Comparison of ENCODE assay signal across 23 mouse cellular contexts in genomic region chr14:75164345-75164744, GRCm38 (mm10). TPM values are rescaled to one million over a fixed set of nuclear protein-coding genes. Genes with fewer than 3 reads are reported as not detected.
DNase-seq lines count a peak whose midpoint lies in the region; ATAC-seq and TF ChIP-seq lines count a peak whose summit lies in the region.
"Had no signal": no experiment of that assay in that cellular context is flagged by ENCODE, and none has a peak within 500 bp of the region (broad histone marks: within the 10 kb centered on the region; RNA-seq: fewer than 3 reads in every experiment).

No protein-coding gene starts in this region.

- no peak for ATAC-seq in liver, postnatal 0 days
- ATAC-seq: forebrain, embryonic 13.5 days; forebrain, postnatal 0 days; hindbrain, embryonic 16.5 days; inflammation-experienced regulatory T-cells, adult 6 months had no signal

- H3K4me3 ChIP-seq in liver, postnatal 0 days (ENCODE audit: low read depth, low read length), result no peak overlapping the region
- no peak overlapping the region for H3K4me3 ChIP-seq in brown adipose tissue, adult 24 weeks (ENCODE audit: insufficient read depth, low read depth, low read length)
- H3K4me3 ChIP-seq in macrophage (ENCODE audit: inconsistent target), result no peak overlapping the region
- no peak overlapping the region for H3K4me3 ChIP-seq in gastrocnemius, adult 2 months
- H3K4me3 ChIP-seq: embryonic facial prominence, embryonic 10.5 days; forebrain, embryonic 13.5 days; heart, embryonic 12.5 days had no signal

- H3K9ac ChIP-seq in liver, postnatal 0 days (replicated peaks), result no peak overlapping the region
- H3K9ac ChIP-seq: forebrain, embryonic 13.5 days; forebrain, postnatal 0 days; heart, embryonic 12.5 days had no signal

- TF ChIP-seq EP300 in liver, postnatal 0 days (IDR thresholded peaks at IDR 0.05; ENCODE audit: low read depth), result no peak

- TF ChIP-seq CTCF in liver, postnatal 0 days (IDR thresholded peaks at IDR 0.05; ENCODE audit: low read depth), result no peak
- no peak for TF ChIP-seq CTCF in gastrocnemius, adult 2 months (IDR thresholded peaks at IDR 0.05)

- no peaks in the 10 kb centered on the region for H3K36me3 ChIP-seq in liver, postnatal 0 days (replicated peaks; ENCODE audit: insufficient read depth, low read length)
- H3K36me3 ChIP-seq in macrophage (ENCODE audit: inconsistent target), result no peaks in the 10 kb centered on the region
- H3K36me3 ChIP-seq: embryonic facial prominence, embryonic 10.5 days; heart, embryonic 12.5 days had no signal

- H3K4me1 ChIP-seq in liver, postnatal 0 days (ENCODE audit: insufficient read depth), result no peaks in the 10 kb centered on the region
- H3K4me1 ChIP-seq in brown adipose tissue, adult 24 weeks (ENCODE audit: control insufficient read depth, insufficient read depth, insufficient read length, low read length), result no peaks in the 10 kb centered on the region
- H3K4me1 ChIP-seq: embryonic facial prominence, embryonic 10.5 days; forebrain, embryonic 13.5 days; heart, embryonic 12.5 days had no signal

- H3K4me2 ChIP-seq in liver, postnatal 0 days (ENCODE audit: low read depth, low read length), result no peak overlapping the region
- H3K4me2 ChIP-seq: forebrain, embryonic 13.5 days; heart, embryonic 12.5 days had no signal

- no peaks in the 10 kb centered on the region for H3K9me3 ChIP-seq in liver, postnatal 0 days (ENCODE audit: low read length)
- H3K9me3 ChIP-seq: embryonic facial prominence, embryonic 10.5 days; forebrain, embryonic 13.5 days; heart, embryonic 12.5 days had no signal

- 0 out of 2 replicates have a peak overlapping the region, but pooled peaks have one; percentile 22 for H3K27ac ChIP-seq in liver, postnatal 0 days (ENCODE audit: low read depth)
- H3K27ac ChIP-seq in brown adipose tissue, adult 24 weeks (replicated peaks; ENCODE audit: low read depth, low read length), result peak overlapping the region; percentile 87
- H3K27ac ChIP-seq in macrophage, result peak overlapping the region; percentile 100
- no peak overlapping the region for H3K27ac ChIP-seq in gastrocnemius, adult 2 months
- H3K27ac ChIP-seq: embryonic facial prominence, embryonic 10.5 days; forebrain, embryonic 13.5 days had no signal

- H3K27me3 ChIP-seq in liver, postnatal 0 days (ENCODE audit: insufficient read depth, low read length), result no peaks in the 10 kb centered on the region
- H3K27me3 ChIP-seq: forebrain, embryonic 13.5 days; heart, embryonic 12.5 days had no signal

- no peak for DNase-seq in liver, postnatal 0 days
- DNase-seq in liver, result no peak
- no peak for DNase-seq in gastrocnemius, adult 2 months
- no peak for DNase-seq in ovary, postnatal 14 days (ENCODE audit: low spot score)
- DNase-seq: adrenal gland, adult 8-10 months; adrenal gland, postnatal 36 days; cerebellum, adult 18-20 months; cerebellum, adult 9-11 months; cerebellum, postnatal 36 days; forebrain, postnatal 0 days; gastrocnemius, postnatal 25 days had no signal

- intact Hi-C loops in gastrocnemius, adult 2 months (cut with DNase I), result no loop called here

- WGBS in liver, postnatal 0 days (ENCODE audit: insufficient replicate concordance), result 86% methylated on average over 9 of the region's 9 CpGs
- WGBS in macrophage (ENCODE audit: missing documents), result 45% methylated on average over 9 of the region's 9 CpGs

- peaks cover 25% of the 10 kb centered on the region; the same call in 1 of the 2 replicates for H3K79me2 ChIP-seq in macrophage (ENCODE audit: inconsistent target)

RNA-seq across cellular contexts. Expression of gene Lcp1, which starts 33.4 kb away (rescaled TPM):
- 39.4 and 45.5 TPM in 2 replicates for polyA plus RNA-seq in liver, postnatal 0 days (2015; fragmentation: Nextera tagmentation; extraction: Ambion mirVana)
- 13.4 and 14.5 TPM in 2 replicates for polyA plus RNA-seq in brown adipose tissue, adult 24 weeks (2012; ENCODE audit: insufficient read depth, insufficient read length, missing spikeins)
- 1,000 to 10,000 TPM in 11 of 26 experiments, 100 to 1,000 TPM in 15; 310 to 1,734 (median 948) TPM for total RNA-seq in macrophage (2018; cell fraction: chromatin; rRNA removed)
- total RNA-seq in macrophage (2018; cell fraction: cytosol; rRNA removed), result 1,000 to 10,000 TPM in 4 of 26 experiments, 100 to 1,000 TPM in 22; 554 to 1,295 (median 783) TPM
- 1,000 to 10,000 TPM in 4 of 26 experiments, 100 to 1,000 TPM in 22; 371 to 1,198 (median 818) TPM for total RNA-seq in macrophage (2018; cell fraction: nucleus; rRNA removed)
- 571 to 1,239 TPM (median 1,135 TPM) in 3 replicates for polyA plus RNA-seq in macrophage (2018)
- 1 to 10 TPM; 1.7 to 2.3 TPM for total RNA-seq in gastrocnemius, adult 2 months (2021)

RNA-seq across cellular contexts. Expression of gene Lrrc63, which starts 33.7 kb away (rescaled TPM):
- polyA plus RNA-seq in liver, postnatal 0 days (2015; fragmentation: Nextera tagmentation; extraction: Ambion mirVana), result not detected in 2 replicates
- polyA plus RNA-seq in brown adipose tissue, adult 24 weeks (2012; ENCODE audit: insufficient read depth, insufficient read length, missing spikeins), result not detected in 2 replicates
- total RNA-seq in macrophage (2018; cell fraction: chromatin; rRNA removed), result 10 to 100 TPM in 7 of 26 experiments, 1 to 10 TPM in 9, under 1 TPM in 4, not detected in 6; 0.43 to 19.7 (median 5.4) TPM
- total RNA-seq in macrophage (2018; cell fraction: cytosol; rRNA removed), result 1 to 10 TPM in 8 of 26 experiments, under 1 TPM in 15, not detected in 3; 0.05 to 7.4 (median 0.55) TPM
- total RNA-seq in macrophage (2018; cell fraction: nucleus; rRNA removed), result 10 to 100 TPM in 6 of 26 experiments, 1 to 10 TPM in 12, under 1 TPM in 7, not detected in 1; 0.25 to 24.3 (median 3.4) TPM
- 0.06 to 0.11 TPM in 2 of 3 replicates, not detected in the other for polyA plus RNA-seq in macrophage (2018)
- total RNA-seq in gastrocnemius, adult 2 months (2021), result not detected
- total RNA-seq: adrenal gland, postnatal 36 days; ES-E14; forebrain, postnatal 0 days; gastrocnemius, adult 18-20 months; gastrocnemius, postnatal 25 days; heart, adult 18-20 months; heart, postnatal 25 days had no signal
- polyA plus RNA-seq: embryonic facial prominence, embryonic 10.5 days; embryonic facial prominence, embryonic 14.5 days; forebrain, postnatal 0 days; heart, embryonic 12.5 days; inflammation-experienced regulatory T-cells, adult 6 months had no signal

Comparison
In these comparisons a context has a peak if more than half of its experiments do, and no peak if none do; other contexts are left out.
1. RNA of gene Lcp1, which starts 33.4 kb away (polyA plus RNA-seq): 571 to 1,239 TPM in macrophage; 39.4 to 45.5 TPM in liver, postnatal 0 days and 13.4 to 14.5 TPM in brown adipose tissue, adult 24 weeks; every median in the first group is over 10 times any median in the second.